Mouse (Mus musculus): ENCODE measurements at regions not wholly inside any gene's neighbourhood (a gene's known extent, or its start where the extent isn't known, plus 50 kb on each side); places are given as distances from the start of the nearest gene placed in this dataset.

GRCm38 (mm10) chr19:51860666-51861065 lies 403.4 kb upstream of the Ins1 start:
- 86% methylated on average over 4 of the region's 4 CpGs for WGBS
- H3K36me3 ChIP-seq, result no peaks in the 10 kb centered on the region
- H3K27me3 ChIP-seq (ENCODE audit: insufficient read depth, poor library complexity, severe bottlenecking), result no peaks in the 10 kb centered on the region
- no peaks in the 10 kb centered on the region for H3K9me3 ChIP-seq
- H3K4me3 ChIP-seq, result no peak overlapping the region
- no peaks in the 10 kb centered on the region for H3K4me1 ChIP-seq (replicated peaks)
- DNase-seq (ENCODE audit: low spot score), result no peak
- H3K27ac ChIP-seq, result no peak overlapping the region

- Histone ChIP-seq H3K9me3 (no peaks in the 10 kb centered on the region), H3K27me3 (ENCODE audit: insufficient read depth, poor library complexity, severe bottlenecking) (no peaks in the 10 kb centered on the region), H3K36me3 (no peaks in the 10 kb centered on the region), H3K27ac (no peak overlapping the region), H3K4me3 (no peak overlapping the region), H3K4me1 (replicated peaks) (0 out of 2 replicates have a peak, but pooled peaks cover 14% of the 10 kb centered on the region)
- no peak for DNase-seq (ENCODE audit: low spot score)
- WGBS, result 83% methylated on average over 1 of the region's 1 CpGs
These were observed 395.8 kb upstream of the Ins1 start for GRCm38 (mm10) chr19:51868275-51868674.

GRCm38 (mm10) chr19:51869901-51870300 lies 394.2 kb upstream of the Ins1 start:
- Histone ChIP-seq H3K4me3 (no peak overlapping the region), H3K27ac (peak overlapping the region; percentile 67; the same call in 1 of the 2 replicates), H3K9me3 (no peaks in the 10 kb centered on the region), H3K27me3 (ENCODE audit: insufficient read depth, poor library complexity, severe bottlenecking) (no peaks in the 10 kb centered on the region), H3K36me3 (no peaks in the 10 kb centered on the region), H3K4me1 (replicated peaks) (0 out of 2 replicates have a peak, but pooled peaks cover 14% of the 10 kb centered on the region)
- 36% methylated on average over 3 of the region's 3 CpGs for WGBS
- peak; percentile 14 for DNase-seq (ENCODE audit: low spot score)

Data from hindbrain, embryonic 10.5 days (tissue).